Mouse (Mus musculus) myocyte (in vitro differentiated cells): ENCODE measurements around the gene Schip1.

Experiments used
- CEBPB ChIP-seq: IDR thresholded peaks from 2 replicates; pipeline ENCODE4 v1.6.1; 2011; ENCODE audit warnings: mild to moderate bottlenecking, moderate library complexity; ENCODE audit not compliant: poor library complexity, insufficient read depth, severe bottlenecking
- E2F4 ChIP-seq: IDR thresholded peaks from one replicate; pipeline ENCODE4 v1.6.1; 2011; ENCODE audit warnings: mild to moderate bottlenecking, control low read depth, moderate library complexity; ENCODE audit not compliant: insufficient read depth
- MAX ChIP-seq: IDR thresholded peaks from one replicate; pipeline ENCODE4 v1.6.1; 2011; ENCODE audit warnings: low read depth, mild to moderate bottlenecking, control low read depth
- MYOD1 ChIP-seq, 3 experiments: IDR thresholded peaks; one replicate each; pipeline ENCODE4 v1.6.1; 2011; ENCODE audit warnings: control low read depth in 2 of 3, low read depth in 2 of 3, mild to moderate bottlenecking in 2 of 3, moderate library complexity in 1 of 3; ENCODE audit not compliant: insufficient read length in 2 of 3, control insufficient read depth in 1 of 3
- POLR2A ChIP-seq: IDR thresholded peaks from one replicate; pipeline ENCODE4 v1.6.1; 2011; ENCODE audit warnings: low read depth, mild to moderate bottlenecking, control low read depth, moderate library complexity; ENCODE audit not compliant: insufficient read length
- SRF ChIP-seq: IDR thresholded peaks from one replicate; pipeline ENCODE4 v1.6.1; 2011; ENCODE audit warnings: low read depth; ENCODE audit not compliant: control insufficient read depth, insufficient read length
- TCF3 ChIP-seq: IDR thresholded peaks from one replicate; pipeline ENCODE4 v1.6.1; 2011; ENCODE audit warnings: low read depth, control low read depth; ENCODE audit not compliant: insufficient read length
- USF1 ChIP-seq: IDR thresholded peaks from one replicate; pipeline ENCODE4 v1.6.1; 2011; ENCODE audit warnings: low read depth, mild to moderate bottlenecking, control low read depth, moderate library complexity

GRCm38 (mm10) chr3:68271457-68271856, 206.9 kb downstream of the Schip1 start:
- TF ChIP-seq POLR2A (no peak), USF1 (no peak), SRF (no peak), CEBPB (no peak), MYOD1 (IDR thresholded peaks at IDR 0.05; ENCODE audit: control insufficient read depth in 1 of 3, insufficient read length in 2 of 3, low read depth in 2 of 3) (no peak), MAX (no peak), E2F4 (no peak), TCF3 (no peak)
